Mouse (Mus musculus) T-helper 1 cell (primary cell): ENCODE results near the gene Cend1.

Experiments
- in situ Hi-C: fragments of 300-600 bp; cut with MboI, MseI; formaldehyde crosslinking; loops from one replicate; pipeline ENCODE4 v1.15.1; 2025; ENCODE audit warnings: high pct_unique_total_duplicates

Gene Cend1

DNA sequence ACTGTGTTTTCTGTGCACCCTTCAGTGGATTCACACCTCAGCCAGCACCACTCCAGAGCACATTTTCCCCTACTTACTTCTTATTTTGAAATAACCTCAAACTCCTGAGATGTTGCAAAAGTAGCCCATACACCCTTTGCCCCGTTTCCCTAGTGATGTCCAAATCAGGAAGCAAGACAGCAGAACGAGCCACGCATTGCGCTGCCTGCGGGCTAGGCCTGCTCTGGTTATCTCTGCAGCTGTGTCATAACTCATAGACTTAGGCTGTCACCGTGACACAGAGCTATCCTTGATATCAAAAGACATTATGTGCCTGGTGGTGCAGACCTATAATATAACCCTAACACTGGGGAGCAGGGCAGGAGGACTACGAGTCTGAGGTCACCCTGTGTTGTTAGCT lies 35.1 kb downstream of the Cend1 start:
- in situ Hi-C loops, result no loop called here

DNA sequence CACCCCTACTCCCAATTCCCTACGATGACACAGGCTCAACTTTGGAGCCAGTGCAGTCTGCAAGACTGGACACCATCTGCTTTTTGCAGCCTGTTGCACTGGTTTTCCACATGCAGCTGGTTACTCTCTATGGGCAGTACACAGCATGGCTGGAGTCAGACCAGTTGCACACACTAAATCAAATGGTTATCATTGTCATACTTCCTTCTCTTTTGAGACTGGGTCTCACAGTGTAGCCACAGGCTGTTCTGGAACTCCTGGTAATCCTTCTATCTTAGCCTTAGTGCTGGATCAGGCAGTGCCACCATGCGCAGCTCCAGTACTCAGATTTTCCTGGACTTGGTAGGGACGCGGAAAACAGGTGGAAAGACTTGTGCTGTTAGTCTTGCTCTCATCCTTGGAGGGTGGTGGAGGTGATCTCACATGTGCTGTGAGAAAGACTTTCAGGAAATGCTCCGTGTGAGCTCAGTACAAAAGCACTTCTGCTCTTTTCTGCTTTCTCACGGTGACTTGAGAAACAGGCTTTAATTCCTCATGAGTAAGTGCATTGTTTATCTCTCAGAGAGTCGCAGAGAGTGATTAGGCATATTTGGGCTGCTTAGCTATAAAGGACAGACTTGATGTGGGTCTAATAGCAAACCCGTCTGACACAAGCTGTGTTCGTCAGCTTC lies 36.6 kb downstream of the Cend1 start:
- in situ Hi-C loops, result no loop called here

GRCm38 (mm10) chr7:141391625-141392551 lies 37.4 kb downstream of the Cend1 start, which contains the start of gene Taldo1:
Taldo1 (plus strand) TSS chr7:141392199.
- in situ Hi-C loops, result no loop called here

DNA sequence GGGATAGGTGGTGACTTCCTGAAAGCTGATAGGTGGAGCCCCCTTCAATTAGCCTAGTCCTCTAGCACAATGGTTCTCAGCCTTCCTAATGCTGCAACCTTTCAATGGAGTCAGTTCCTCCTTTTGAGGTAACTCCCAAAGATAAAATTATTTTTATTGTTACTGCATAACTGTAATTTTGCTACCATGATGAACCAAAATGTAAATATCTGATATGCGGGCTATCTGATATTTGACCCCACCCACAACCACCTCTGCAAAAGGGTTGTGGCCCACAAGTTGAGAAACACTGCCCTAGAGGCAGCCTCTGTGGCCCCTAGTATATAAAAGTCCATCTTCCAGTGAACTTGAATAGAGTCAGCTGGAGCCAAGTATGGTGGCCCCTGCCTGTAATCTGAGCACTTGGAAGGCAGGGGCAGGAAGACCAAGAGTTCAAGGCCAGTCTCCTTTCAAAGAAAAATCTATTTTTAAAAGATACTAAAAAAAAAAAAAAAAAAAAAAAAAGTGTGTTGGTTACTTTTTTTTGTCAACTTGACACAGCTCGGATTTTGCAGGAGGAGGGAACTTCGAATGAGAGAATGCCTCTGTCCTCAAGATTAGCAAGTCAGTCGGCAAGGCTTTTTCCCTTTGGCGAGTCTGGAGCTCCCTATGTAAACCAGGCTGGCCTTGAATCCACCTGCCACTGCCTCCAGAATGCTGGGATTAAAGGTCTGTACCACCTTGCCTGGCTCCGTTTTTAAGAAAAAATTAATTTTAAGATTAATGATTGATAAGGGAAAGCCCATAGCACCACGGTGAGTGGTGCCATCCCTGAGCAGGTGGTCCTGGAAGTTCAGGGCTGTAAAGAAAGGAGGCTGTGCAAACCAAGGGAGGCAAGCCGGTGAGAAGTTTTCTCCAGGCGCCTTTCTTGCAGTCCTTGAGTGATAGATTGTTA lies 38.7 kb downstream of the Cend1 start:
- in situ Hi-C loops, result no loop called here

GRCm38 (mm10) chr7:141388487-141389109 lies 40.7 kb downstream of the Cend1 start:
- in situ Hi-C loops, result no loop called here

DNA sequence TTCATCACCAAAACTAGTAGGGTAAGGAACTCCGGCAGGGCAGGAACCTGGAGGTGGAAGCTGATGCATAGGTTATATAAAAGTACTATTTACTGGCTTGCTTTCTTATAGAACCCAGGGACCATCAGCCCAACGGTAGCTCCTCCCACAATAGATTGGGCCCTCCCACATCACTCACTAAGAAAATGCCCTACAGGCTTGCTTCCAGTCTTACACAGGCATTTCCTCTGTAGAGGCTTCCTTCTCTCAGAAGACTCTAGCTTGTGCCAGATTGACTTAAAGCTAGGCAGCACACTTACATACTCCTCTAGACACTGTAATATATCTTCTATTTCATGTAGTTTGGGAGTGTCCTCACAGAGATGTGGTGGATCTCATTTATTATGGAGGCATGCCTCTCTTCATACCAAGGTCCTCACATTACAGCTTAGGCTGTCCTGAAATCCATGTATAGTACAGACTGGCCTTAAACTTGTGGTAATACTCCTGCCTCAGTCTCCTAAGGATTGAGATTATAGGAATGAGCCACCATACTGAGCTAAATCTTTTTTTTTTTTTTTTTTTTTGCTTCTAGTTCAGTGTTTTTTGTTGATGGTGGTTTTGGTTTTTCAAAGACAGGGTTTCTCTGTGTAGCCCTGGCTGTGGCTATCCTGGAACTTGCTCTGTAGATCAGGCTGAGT lies 41.3 kb downstream of the Cend1 start:
- in situ Hi-C loops, result no loop called here

DNA sequence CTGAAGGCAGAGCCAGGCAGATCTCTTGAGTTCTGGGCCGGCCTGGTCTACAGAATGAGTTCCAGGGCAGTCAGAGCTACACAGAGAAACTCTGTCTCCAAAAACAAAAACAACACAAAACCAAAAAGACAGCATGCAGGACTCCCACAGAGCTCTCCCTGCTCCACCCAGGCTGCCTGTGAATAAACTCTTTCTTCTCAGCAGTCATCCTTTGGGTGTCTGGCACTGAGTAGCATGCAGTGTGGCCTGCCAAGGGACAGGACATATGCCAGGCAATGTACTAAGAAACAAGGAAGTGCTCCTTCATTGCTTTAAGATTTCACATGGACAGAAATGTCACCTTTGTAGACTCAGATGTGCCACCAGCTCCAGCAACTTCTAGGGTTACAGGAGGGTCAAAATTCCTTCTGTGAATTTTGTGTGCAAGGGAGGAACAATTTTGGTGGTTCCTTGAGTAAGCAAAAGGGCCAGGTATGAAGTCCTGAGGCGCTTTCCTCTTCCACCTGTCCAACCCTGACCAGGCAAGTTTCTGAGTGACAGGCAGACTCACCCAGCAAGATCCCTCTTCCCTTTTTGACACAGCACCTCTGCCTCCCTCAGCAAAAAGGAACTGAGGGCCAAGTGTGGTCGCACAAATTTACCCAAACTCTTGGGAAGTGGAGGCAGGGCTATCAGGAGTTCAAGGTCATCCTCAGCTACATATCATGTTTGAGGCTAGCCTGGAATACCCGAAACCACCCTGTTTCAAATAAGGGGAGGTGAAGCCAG lies 48.0 kb downstream of the Cend1 start:
- in situ Hi-C loops, result no loop called here

- in situ Hi-C loops, result no loop called here
These were observed 49.7 kb downstream of the Cend1 start for GRCm38 (mm10) chr7:141379584-141379983.
